In genomic region chr11:32642899-32643886, GRCm38 (mm10) we compare ENCODE assay signal across 8 mouse cellular contexts. TPM values are rescaled to one million over a fixed set of nuclear protein-coding genes. Genes with fewer than 3 reads are reported as not detected.
DNase-seq lines count a peak whose midpoint lies in the region; ATAC-seq lines count a peak whose summit lies in the region.

No protein-coding gene starts in this region.

- H3K4me3 ChIP-seq in hindbrain, embryonic 14.5 days (replicated peaks; ENCODE audit: low read length) = peak overlapping the region; percentile 98

- no peaks in the 10 kb centered on the region for H3K36me3 ChIP-seq in hindbrain, embryonic 14.5 days (replicated peaks; ENCODE audit: control insufficient read depth, insufficient read depth)

- DNase-seq in adrenal gland, adult 18-20 months (ENCODE audit: low spot score in 2 of 2) = peak; percentile 71
- DNase-seq in adrenal gland, adult 8-10 months = no peak
- DNase-seq in right cerebral cortex, postnatal 14 days = peak; percentile 47
- no peak for DNase-seq in right cerebral cortex, postnatal 25 days
- DNase-seq in hindbrain, embryonic 14.5 days (ENCODE audit: low spot score) = no peak
- DNase-seq in lung, postnatal 14 days = peak; percentile 16
- peak; percentile 76 for DNase-seq in testis, postnatal 14 days (ENCODE audit: low spot score)

- H3K4me2 ChIP-seq in hindbrain, embryonic 14.5 days (replicated peaks) = peak overlapping the region; percentile 87

- H3K27me3 ChIP-seq in hindbrain, embryonic 14.5 days (ENCODE audit: control insufficient read depth, insufficient read depth, low read length) = no peaks in the 10 kb centered on the region

- H3K27ac ChIP-seq in hindbrain, embryonic 14.5 days = peak overlapping the region; percentile 99

- under 1% methylated on average over 49 of the region's 54 CpGs for WGBS in hindbrain, embryonic 14.5 days

- peaks cover 16% of the 10 kb centered on the region for H3K4me1 ChIP-seq in hindbrain, embryonic 14.5 days (replicated peaks; ENCODE audit: control insufficient read depth, insufficient read depth, low read length)

- peak overlapping the region; percentile 96 for H3K9ac ChIP-seq in hindbrain, embryonic 14.5 days

- peak; percentile 15; the same call in 1 of the 2 replicates for ATAC-seq in erythroid progenitor cell, adult 5-6 weeks (replicated peaks; ENCODE audit: low FRiP score, poor library complexity, severe bottlenecking)
- peak; percentile 59 for ATAC-seq in hindbrain, embryonic 14.5 days (ENCODE audit: low FRiP score)

- H3K9me3 ChIP-seq in hindbrain, embryonic 14.5 days (ENCODE audit: control insufficient read depth, low read length) = no peaks in the 10 kb centered on the region

RNA-seq across cellular contexts. Expression of gene Fbxw11, which starts 0.7 kb away (rescaled TPM):
- 100 to 1,000 TPM in 1 of 2 experiments, 10 to 100 TPM in 1; 97.0 to 117 TPM for total RNA-seq in adrenal gland, adult 18-20 months (2021)
- total RNA-seq in adrenal gland, adult 8-10 months (2022) = 100 to 1,000 TPM; 117 to 132 (median 119) TPM
- total RNA-seq in erythroid progenitor cell, adult 5-6 weeks (2015; ENCODE audit: low replicate concordance) = 8.4 and 16.6 TPM in 2 replicates
- total RNA-seq in erythroid progenitor cell, adult 5-6 weeks (2017; ENCODE audit: low replicate concordance) = 14.9 and 30.0 TPM in 2 replicates
- 114 and 134 TPM in 2 replicates for polyA plus RNA-seq in hindbrain, embryonic 14.5 days (2014; fragmentation: Nextera tagmentation; extraction: Ambion mirVana)

Comparison
In these comparisons a context has a peak if more than half of its experiments do, and no peak if none do; other contexts are left out.
1. DNase-seq: peak in adrenal gland, adult 18-20 months (2 of 2), right cerebral cortex, postnatal 14 days (single experiment), lung, postnatal 14 days (single experiment) and testis, postnatal 14 days (single experiment); none in adrenal gland, adult 8-10 months (single experiment), right cerebral cortex, postnatal 25 days (single experiment) and hindbrain, embryonic 14.5 days (single experiment).